Mouse (Mus musculus) heart, postnatal 0 days (tissue): ENCODE data around the gene Gpi1.

Experiments
- CTCF ChIP-seq: IDR thresholded peaks from 2 replicates; pipeline ENCODE4 v1.5.1; 2016; ENCODE audit warnings: antibody characterized with exemption, control low read depth, low read depth
- EP300 ChIP-seq: IDR thresholded peaks from 2 replicates; pipeline ENCODE4 v1.6.1; 2016; ENCODE audit warnings: antibody characterized with exemption, low read depth

DNA sequence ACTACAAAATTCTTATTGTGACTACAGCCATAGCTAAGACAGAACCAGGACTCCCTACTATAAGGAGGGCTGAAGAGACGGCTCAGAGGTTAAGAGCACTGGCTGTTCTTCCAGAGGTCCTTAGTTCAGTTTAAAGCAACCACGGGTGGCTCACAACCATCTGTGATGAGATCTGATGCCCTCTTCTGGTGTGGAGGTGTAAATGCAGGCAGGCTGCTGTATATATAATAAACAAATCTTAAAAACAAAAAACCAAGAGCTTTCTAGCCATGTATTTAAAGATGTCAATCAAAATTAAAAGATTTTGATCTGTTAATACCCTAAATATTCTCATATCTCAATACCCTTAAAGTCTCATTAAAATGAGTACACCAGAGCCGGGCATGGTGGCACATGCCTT is 71.0 kb downstream of the Gpi1 start:
- TF ChIP-seq CTCF: no peak
- no peak for TF ChIP-seq EP300
